Mouse (Mus musculus): ENCODE data around the gene Rbp1. TPM values are rescaled to one million over a fixed set of nuclear protein-coding genes. Genes with fewer than 3 reads are reported as not detected.

Rbp1 gene
- polyA plus RNA-seq, 1 experiment from 2014 or later = 46.6 TPM

- Histone ChIP-seq H3K4me1 (peaks cover 13% of the 10 kb centered on the region; the same call in 1 of the 2 replicates), H3K36me3 (no peaks in the 10 kb centered on the region), H3K9me3 (no peaks in the 10 kb centered on the region), H3K4me3 (no peak overlapping the region), H3K27ac (no peak overlapping the region), H3K27me3 (ENCODE audit: insufficient read depth, poor library complexity, severe bottlenecking) (no peaks in the 10 kb centered on the region)
- no peak for DNase-seq (ENCODE audit: low spot score)
- 77% methylated on average over 7 of the region's 7 CpGs for WGBS
Observed at GRCm38 (mm10) chr9:98485020-98485419, 62.3 kb downstream of the Rbp1 start.

GRCm38 (mm10) chr9:98485815-98486214 is 63.1 kb downstream of the Rbp1 start, which contains the start of gene Rbp2:
Gene Rbp2 (plus strand): TSS chr9:98486115.
- H3K4me1 ChIP-seq = peaks cover 21% of the 10 kb centered on the region
- no peaks in the 10 kb centered on the region for H3K36me3 ChIP-seq
- 82% methylated on average over 3 of the region's 3 CpGs for WGBS
- no peak for DNase-seq (ENCODE audit: low spot score)
- H3K27me3 ChIP-seq (ENCODE audit: insufficient read depth, poor library complexity, severe bottlenecking) = no peaks in the 10 kb centered on the region
- H3K27ac ChIP-seq = no peak within 1 kb of the TSS
- H3K4me3 ChIP-seq = no peak within 1 kb of the TSS
- no peaks in the 10 kb centered on the region for H3K9me3 ChIP-seq

GRCm38 (mm10) chr9:98487273-98487672 is 64.5 kb downstream of the Rbp1 start:
- Histone ChIP-seq H3K4me1 (peaks cover 22% of the 10 kb centered on the region), H3K27ac (no peak overlapping the region), H3K36me3 (no peaks in the 10 kb centered on the region), H3K4me3 (no peak overlapping the region), H3K27me3 (ENCODE audit: insufficient read depth, poor library complexity, severe bottlenecking) (no peaks in the 10 kb centered on the region), H3K9me3 (no peaks in the 10 kb centered on the region)
- 68% methylated on average over 6 of the region's 6 CpGs for WGBS
- DNase-seq (ENCODE audit: low spot score) = no peak

GRCm38 (mm10) chr9:98489532-98489931 is 66.8 kb downstream of the Rbp1 start:
- no peak for DNase-seq (ENCODE audit: low spot score)
- peak overlapping the region; percentile 17; the same call in 1 of the 2 replicates for H3K27ac ChIP-seq
- no peaks in the 10 kb centered on the region for H3K9me3 ChIP-seq
- no peaks in the 10 kb centered on the region for H3K36me3 ChIP-seq
- WGBS = 52% methylated on average over 4 of the region's 4 CpGs
- H3K4me3 ChIP-seq = no peak overlapping the region
- no peaks in the 10 kb centered on the region for H3K27me3 ChIP-seq (ENCODE audit: insufficient read depth, poor library complexity, severe bottlenecking)
- H3K4me1 ChIP-seq = peaks cover 21% of the 10 kb centered on the region

- peak overlapping the region; percentile 17; the same call in 1 of the 2 replicates for H3K27ac ChIP-seq
Observed at GRCm38 (mm10) chr9:98490128-98490527, 67.4 kb downstream of the Rbp1 start.

GRCm38 (mm10) chr9:98491071-98491470 is 68.3 kb downstream of the Rbp1 start:
- WGBS = 92% methylated on average over 5 of the region's 5 CpGs
- no peak for DNase-seq (ENCODE audit: low spot score)

More at GRCm38 (mm10) chr9:98490128-98490527, 67.4 kb downstream of the Rbp1 start:
- Histone ChIP-seq H3K4me1 (peaks cover 19% of the 10 kb centered on the region), H3K36me3 (no peaks in the 10 kb centered on the region), H3K4me3 (no peak overlapping the region), H3K27me3 (ENCODE audit: insufficient read depth, poor library complexity, severe bottlenecking) (no peaks in the 10 kb centered on the region), H3K9me3 (no peaks in the 10 kb centered on the region)
- no peak for DNase-seq (ENCODE audit: low spot score)
- 41% methylated on average over 4 of the region's 4 CpGs for WGBS

GRCm38 (mm10) chr9:98492212-98492611 is 69.5 kb downstream of the Rbp1 start:
- Histone ChIP-seq H3K4me3 (no peak overlapping the region), H3K36me3 (no peaks in the 10 kb centered on the region), H3K27ac (no peak overlapping the region), H3K9me3 (no peaks in the 10 kb centered on the region), H3K4me1 (peaks cover 20% of the 10 kb centered on the region), H3K27me3 (ENCODE audit: insufficient read depth, poor library complexity, severe bottlenecking) (no peaks in the 10 kb centered on the region)
- no peak for DNase-seq (ENCODE audit: low spot score)
- 55% methylated on average over 5 of the region's 5 CpGs for WGBS

More at GRCm38 (mm10) chr9:98491071-98491470, 68.3 kb downstream of the Rbp1 start:
- no peaks in the 10 kb centered on the region for H3K36me3 ChIP-seq
- peaks cover 18% of the 10 kb centered on the region for H3K4me1 ChIP-seq
- H3K27me3 ChIP-seq (ENCODE audit: insufficient read depth, poor library complexity, severe bottlenecking) = no peaks in the 10 kb centered on the region
- H3K9me3 ChIP-seq = no peaks in the 10 kb centered on the region
- 0 out of 2 replicates have a peak overlapping the region, but pooled peaks have one; percentile 10 for H3K27ac ChIP-seq
- H3K4me3 ChIP-seq = no peak overlapping the region

GRCm38 (mm10) chr9:98492821-98493220 is 70.1 kb downstream of the Rbp1 start:
- no peak overlapping the region for H3K4me3 ChIP-seq
- no peaks in the 10 kb centered on the region for H3K27me3 ChIP-seq (ENCODE audit: insufficient read depth, poor library complexity, severe bottlenecking)
- no peaks in the 10 kb centered on the region for H3K9me3 ChIP-seq
- WGBS = 25% methylated on average over 1 of the region's 1 CpGs
- peaks cover 25% of the 10 kb centered on the region for H3K4me1 ChIP-seq
- H3K27ac ChIP-seq = no peak overlapping the region
- DNase-seq (ENCODE audit: low spot score) = no peak
- H3K36me3 ChIP-seq = no peaks in the 10 kb centered on the region

Other genes starting within 250 kb of the Rbp1 start
- gene Nmnat3, start 135.5 kb upstream of the Rbp1 start, polyA plus RNA-seq (2016; fragmentation: Nextera tagmentation; extraction: Ambion mirVana) = 8.9 and 10.2 TPM in 2 replicates
- gene Rbp2, start 63.2 kb downstream of the Rbp1 start, polyA plus RNA-seq (2016; fragmentation: Nextera tagmentation; extraction: Ambion mirVana) = 0.60 and 1.9 TPM in 2 replicates
- 163 and 167 TPM in 2 replicates for gene Copb2, start 140.8 kb downstream of the Rbp1 start, polyA plus RNA-seq (2016; fragmentation: Nextera tagmentation; extraction: Ambion mirVana)
- 73.5 and 74.3 TPM in 2 replicates for gene Mrps22, start 178.7 kb downstream of the Rbp1 start, polyA plus RNA-seq (2016; fragmentation: Nextera tagmentation; extraction: Ambion mirVana)

Data from heart, embryonic 10.5 days (tissue).